Mouse (Mus musculus) bone marrow, adult 2 months (tissue): ENCODE measurements around the gene Eid2b.

ENCODE experiments used
- CTCF ChIP-seq: fragments of 200-500 bp; IDR thresholded peaks from 2 replicates; pipeline ENCODE4 v1.5.1; 2011; ENCODE audit warnings: low read length, control low read depth; ENCODE audit not compliant: control insufficient read depth, insufficient read depth
- POLR2A ChIP-seq: fragments of 200-500 bp; IDR thresholded peaks from 2 replicates; pipeline ENCODE4 v1.6.1; 2011; ENCODE audit warnings: low read depth, mild to moderate bottlenecking, control low read depth, low read length, borderline replicate concordance; ENCODE audit not compliant: control insufficient read depth

DNA sequence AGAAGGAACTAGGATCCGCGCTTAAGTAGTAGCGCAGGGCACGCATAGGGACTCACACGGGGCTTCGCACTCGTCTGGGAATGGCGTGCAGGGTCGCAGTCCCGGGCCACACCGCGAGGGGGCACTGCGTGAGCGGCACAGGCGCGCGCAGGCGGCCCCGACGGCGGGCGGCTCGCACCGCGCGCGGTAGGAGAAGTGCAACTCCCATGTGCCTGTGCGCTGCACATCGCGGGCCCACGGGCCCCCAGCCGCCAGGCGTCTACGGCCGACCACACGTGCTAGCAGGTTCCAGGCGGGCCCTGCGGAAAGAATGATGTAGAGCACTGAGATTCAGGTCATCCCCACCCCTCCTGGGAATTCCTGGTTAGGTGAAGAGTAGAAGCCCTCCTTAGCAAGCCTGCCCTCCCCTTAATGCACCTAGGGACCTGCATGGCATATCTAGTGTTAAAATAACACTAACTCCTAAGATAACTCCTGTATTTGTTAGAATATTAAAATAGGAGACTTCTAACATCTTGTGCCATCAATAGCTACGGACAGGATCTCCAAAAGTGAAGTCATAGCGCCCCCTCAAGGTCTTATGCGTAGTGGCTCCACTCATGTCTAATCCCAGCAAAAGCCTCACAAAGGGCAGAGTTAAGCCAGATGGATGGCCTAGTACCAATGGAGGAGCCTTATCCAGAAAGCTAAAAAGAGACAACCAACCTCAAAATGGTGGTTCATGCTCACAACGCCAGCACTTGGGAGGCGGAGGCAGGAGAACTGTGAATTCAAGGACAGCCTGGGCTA, 21.5 kb downstream of the Eid2b start:
- no peak for TF ChIP-seq CTCF
- TF ChIP-seq POLR2A, result no peak
